Mouse (Mus musculus) G1E-ER4 (cell line): ENCODE results near the gene Mrln. TPM values are rescaled to one million over a fixed set of nuclear protein-coding genes. Genes with fewer than 3 reads are reported as not detected.

Experiments
- GATA1 ChIP-seq: IDR thresholded peaks from one replicate; pipeline ENCODE4 v1.8.0; 2012; ENCODE audit warnings: low read length, inconsistent platforms
- polyA plus RNA-seq: library from polyadenylated mRNA; stranded (reverse); fragments of >175 nt; gene quantifications from 2 replicates; pipeline ENCODE4 v1.2.3, GENCODE M21; 2012

Mrln gene
- polyA plus RNA-seq, 1 experiment = not detected

- no peak for TF ChIP-seq GATA1
Measured at GRCm38 (mm10) chr10:70225760-70226159, 21.3 kb downstream of the Mrln start.

- TF ChIP-seq GATA1 = no peak
Measured at GRCm38 (mm10) chr10:70226608-70227007, 22.1 kb downstream of the Mrln start.

- no peak for TF ChIP-seq GATA1
Measured at GRCm38 (mm10) chr10:70230352-70230751, 25.9 kb downstream of the Mrln start.

DNA sequence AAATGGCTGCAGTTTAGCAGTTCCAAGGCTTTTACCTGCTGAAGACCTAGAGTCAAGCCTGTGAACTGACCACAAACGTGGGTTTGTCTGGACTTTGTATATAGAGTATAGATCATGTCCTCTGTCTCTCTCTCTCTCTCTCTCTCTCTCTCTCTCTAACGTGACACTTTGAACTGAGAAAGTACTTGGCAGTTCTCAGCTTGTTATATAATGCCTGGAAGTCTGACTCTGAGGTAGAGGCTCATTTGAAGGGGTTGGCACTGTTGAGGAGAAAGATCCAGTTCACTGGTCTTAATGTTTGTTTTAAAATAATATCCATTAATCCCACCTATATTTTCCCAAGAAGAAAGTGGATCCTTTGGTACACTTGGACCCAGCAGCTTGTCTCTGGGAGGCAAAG lies 33.5 kb downstream of the Mrln start:
- TF ChIP-seq GATA1 = no peak

DNA sequence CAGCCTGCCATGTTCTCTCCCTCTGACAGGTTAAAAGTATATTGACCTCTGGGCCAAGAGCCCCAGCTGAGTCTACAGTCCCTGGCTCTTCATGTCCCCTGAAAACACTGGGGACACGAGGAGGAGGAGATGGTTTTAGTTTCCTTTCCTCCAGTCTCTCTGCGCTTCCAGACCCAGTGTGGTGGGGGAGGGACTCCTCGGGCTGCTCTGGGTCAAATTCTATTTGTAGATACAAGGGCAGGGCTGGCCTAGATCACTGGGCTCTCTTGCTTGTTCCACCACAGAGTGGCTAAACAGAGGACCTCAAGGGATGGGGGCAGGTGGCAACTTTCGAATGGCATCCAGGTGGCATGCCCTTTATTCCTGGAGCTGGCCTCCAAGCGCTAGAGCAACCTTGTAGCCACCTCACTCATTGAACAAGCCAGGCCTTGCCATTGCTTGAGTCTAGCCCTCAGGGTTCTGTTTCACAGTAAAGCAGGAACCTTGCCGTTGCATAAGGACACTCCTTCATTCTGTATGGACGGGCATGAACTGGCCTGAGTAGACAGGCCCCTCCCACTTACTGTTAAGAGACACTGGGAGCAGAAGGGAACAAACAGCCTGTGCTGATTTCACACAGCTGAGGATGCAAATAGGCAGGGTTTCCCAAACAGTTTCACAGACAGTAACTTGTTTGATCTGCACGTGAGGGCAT lies 38.4 kb downstream of the Mrln start:
- TF ChIP-seq GATA1 = no peak

- no peak for TF ChIP-seq GATA1
Measured at GRCm38 (mm10) chr10:70244921-70245558, 40.6 kb downstream of the Mrln start, which contains the start of gene Slc16a9. Gene Slc16a9, plus strand, starts transcription at chr10:70245100.

GRCm38 (mm10) chr10:70245559-70245945 lies 41.1 kb downstream of the Mrln start:
- no peak for TF ChIP-seq GATA1

- no peak for TF ChIP-seq GATA1
Measured at GRCm38 (mm10) chr10:70246076-70246475, 41.6 kb downstream of the Mrln start.

- TF ChIP-seq GATA1 = no peak
Measured at GRCm38 (mm10) chr10:70250354-70250753, 45.9 kb downstream of the Mrln start.

DNA sequence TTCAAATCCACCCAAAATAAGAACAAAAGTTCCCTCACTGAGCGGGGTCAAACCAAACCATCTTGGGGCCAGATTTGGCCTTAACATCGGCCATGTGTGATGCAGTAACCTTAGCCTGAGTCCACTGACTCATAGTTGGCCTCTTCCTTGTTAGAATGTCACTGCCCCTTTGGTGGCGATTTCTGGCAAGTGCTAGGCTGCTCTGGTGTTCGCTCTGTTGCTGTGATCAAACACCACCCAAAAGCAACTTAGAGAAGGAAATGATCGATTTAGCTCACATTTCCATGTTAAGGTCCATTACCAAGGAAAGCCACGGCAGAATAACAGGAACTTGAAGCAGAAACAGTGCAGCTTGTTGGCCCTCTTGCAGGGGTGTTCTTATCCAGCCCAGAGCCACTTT lies 46.3 kb downstream of the Mrln start:
- TF ChIP-seq GATA1 = no peak

DNA sequence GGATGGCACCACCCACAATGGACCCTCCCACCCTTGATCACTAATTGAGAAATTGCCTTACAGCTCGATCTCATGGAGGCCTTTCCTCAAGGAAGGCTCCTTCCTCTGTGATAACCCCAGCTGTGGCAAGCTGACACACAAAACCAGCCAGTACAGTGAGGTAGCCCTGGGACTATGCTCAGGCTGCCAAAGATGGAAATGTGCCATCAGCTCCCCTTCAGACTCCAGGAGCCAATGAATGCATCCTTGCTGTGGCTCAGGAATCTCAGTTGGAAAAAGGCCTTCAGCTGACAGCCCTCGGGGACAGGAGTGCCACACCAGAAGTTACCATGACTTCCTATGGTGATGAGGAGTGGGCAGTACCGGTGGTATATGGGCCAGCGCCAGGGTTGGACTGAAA lies 50.2 kb downstream of the Mrln start:
- TF ChIP-seq GATA1 = no peak

- no peak for TF ChIP-seq GATA1
Measured at GRCm38 (mm10) chr10:70255601-70256210, 51.2 kb downstream of the Mrln start.

DNA sequence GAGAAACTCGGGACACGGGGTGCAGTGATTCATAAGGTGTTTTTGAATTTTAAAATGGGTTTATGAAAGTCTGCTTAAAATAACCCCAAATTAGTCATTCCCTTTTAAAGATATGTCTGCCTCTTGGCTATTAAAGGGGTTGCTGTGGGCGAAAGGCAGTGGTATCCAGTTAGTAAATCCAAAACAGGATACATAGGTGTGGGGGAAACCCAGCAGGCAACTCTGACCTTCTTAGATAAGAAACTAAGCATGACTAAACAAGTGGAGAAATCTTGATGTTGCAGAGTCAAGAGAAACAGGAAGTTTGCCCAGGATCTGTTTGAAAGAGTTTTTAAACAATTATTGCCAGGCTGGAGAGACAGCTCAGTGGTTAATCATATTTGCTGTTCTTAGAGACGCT lies 52.6 kb downstream of the Mrln start:
- TF ChIP-seq GATA1 = no peak

DNA sequence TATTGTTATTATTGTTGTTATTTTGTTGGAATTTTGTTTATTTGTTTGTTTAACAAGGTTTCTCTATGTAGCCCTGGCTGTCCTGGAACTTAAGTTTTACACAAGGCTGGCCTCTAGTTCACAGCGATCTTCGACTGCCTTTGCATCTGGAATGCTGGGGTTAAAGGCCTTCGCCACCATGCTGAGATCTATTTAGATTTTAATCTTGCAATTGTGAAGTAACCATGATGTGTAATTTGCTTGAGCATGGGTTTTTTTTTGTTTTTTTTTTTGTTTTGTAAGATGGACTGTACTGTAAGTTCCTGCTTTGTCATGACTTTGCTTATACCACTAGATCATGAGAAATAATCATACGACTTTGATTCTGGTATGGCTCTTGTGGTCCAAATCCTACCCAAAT lies 56.4 kb downstream of the Mrln start:
- TF ChIP-seq GATA1 = no peak

DNA sequence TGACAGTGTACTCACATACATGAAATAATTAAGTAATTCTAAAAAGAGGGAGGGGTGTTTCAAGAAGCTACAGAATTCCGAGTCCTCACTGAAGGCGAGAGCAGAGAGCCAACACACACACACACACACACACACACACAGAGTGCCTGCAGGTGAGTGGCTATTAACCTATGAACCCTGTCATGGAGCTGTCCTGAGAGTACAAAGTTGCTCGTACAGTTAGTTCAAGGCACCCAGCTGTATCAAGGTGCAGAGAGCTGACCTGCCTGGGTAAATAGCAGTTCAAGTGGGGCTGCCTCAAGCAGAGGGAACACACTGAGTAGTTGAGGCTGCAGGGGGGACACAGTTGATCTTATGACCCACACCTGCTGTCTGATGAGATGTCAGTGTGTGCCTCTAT lies 57.6 kb downstream of the Mrln start:
- no peak for TF ChIP-seq GATA1

- no peak for TF ChIP-seq GATA1
Measured at GRCm38 (mm10) chr10:70263681-70264189, 59.3 kb downstream of the Mrln start.
